Mouse (Mus musculus) c-Kit-positive CD71-negative TER-119-negative erythroid progenitor cells, embryonic 14.5 days (primary cell): ENCODE measurements around the gene Stard10.
A peak's percentile ranks its signal among the peaks of the same experiment; 100 is the strongest.

Experiments used
- DNase-seq: peaks from one replicate; pipeline ENCODE4 v3.0.0-alpha.2; 2013; ENCODE audit warnings: low read depth

Stard10 gene

DNA sequence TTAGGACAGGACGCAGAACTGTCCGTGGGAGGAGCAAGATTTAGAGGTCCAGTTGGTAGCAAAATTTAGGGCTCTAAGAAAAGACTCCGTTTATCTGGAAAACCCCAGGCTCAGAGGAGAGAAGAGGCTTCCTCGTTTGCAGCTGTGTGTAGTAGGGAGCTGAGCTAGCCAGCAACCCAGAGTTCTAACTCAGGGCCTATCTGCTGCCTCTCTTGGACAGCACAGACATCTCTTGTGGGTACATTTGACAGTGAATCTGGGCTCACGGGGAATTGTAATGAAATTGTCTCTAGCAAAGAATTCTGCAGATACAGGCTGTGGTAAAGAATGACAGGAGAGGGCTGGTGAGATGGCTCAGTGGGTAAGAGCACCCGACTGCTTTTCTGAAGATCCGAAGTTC lies 14.2 kb upstream of the Stard10 start:
- DNase-seq: no peak

DNA sequence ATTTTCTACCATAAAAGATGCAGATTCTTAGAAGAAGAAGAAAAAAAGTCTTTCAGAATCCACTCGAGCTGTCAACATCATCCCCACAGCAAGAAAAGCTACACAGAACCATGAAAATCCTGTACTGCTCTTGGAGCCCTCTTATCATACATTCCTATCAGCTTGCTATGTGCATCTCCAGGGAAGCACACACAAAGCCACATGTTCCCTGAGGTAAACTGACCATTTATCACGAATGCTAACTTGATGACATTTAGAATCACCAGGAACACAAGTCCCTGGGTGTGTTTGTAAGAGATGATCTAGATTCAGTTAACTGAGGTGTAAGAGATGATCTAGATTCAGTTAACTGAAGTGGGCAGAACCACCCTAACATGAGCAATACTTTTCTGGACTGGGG lies 10.0 kb upstream of the Stard10 start:
- no peak for DNase-seq

DNA sequence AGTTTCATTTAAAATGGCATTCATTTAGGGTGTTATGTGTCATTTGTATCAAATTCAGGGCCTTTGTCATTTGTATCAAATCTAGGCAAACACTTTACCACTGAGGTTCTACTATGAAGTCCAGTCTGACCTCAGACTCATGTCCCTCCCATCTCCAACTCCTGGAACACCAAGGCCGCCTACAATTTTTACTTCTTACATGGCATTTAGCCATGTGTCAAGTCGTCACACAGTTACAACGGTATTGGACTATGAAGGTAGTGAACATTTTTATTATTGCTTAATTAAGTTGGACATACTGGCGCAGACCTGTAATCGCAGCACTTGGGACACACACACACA lies 6.9 kb upstream of the Stard10 start:
- no peak for DNase-seq

- peak; percentile 98 for DNase-seq
These were observed 6.4 kb upstream of the Stard10 start for GRCm38 (mm10) chr7:101310327-101311028.

GRCm38 (mm10) chr7:101311061-101311460 lies 5.8 kb upstream of the Stard10 start:
- DNase-seq: no peak

- no peak for DNase-seq
These were observed 3.9 kb upstream of the Stard10 start for GRCm38 (mm10) chr7:101313033-101313432.

GRCm38 (mm10) chr7:101314396-101314795 lies 2.5 kb upstream of the Stard10 start:
- DNase-seq: no peak

GRCm38 (mm10) chr7:101315699-101316098 lies 1.2 kb upstream of the Stard10 start:
- DNase-seq: no peak

DNA sequence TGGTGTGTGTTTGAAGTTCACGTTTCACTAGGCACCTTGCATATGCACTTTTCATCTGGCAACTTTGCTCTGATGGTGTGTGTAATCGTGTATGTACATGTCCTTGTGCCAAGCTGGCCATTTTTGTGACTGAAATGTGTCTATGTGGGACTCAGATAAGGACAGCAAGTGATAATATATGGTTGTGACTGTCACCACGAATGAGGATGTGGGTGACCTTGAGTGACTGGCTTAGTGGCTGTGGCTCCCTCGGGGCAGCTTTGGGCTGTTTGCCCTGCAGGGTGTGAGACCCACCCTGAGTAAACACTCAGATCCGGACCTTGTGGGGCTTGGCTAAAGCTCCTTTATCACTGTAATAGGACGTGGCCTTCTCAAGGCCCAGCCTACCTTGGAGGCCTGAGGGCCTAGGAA lies 290 bp upstream of the Stard10 start:
- no peak for DNase-seq

DNA sequence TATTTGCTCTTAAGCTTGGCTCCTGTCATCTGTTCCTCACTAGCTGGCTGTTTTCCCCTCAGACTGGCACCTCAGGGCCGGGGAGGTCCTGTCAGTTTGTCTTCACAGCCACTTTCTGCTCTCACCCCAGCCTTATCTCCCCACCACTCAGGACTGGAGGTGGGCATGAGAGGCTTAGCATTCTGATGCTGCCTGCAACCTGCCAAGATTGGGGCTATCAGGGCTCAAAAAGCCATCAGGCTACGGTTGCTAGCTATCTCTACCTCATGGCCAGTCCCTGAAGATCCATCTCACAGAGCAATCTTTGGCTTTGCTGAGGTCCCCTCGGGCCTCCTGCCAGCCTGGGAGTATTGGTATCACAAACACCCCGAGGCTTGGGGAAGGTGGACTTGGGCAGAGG lies 2.0 kb downstream of the Stard10 start:
- no peak for DNase-seq

DNA sequence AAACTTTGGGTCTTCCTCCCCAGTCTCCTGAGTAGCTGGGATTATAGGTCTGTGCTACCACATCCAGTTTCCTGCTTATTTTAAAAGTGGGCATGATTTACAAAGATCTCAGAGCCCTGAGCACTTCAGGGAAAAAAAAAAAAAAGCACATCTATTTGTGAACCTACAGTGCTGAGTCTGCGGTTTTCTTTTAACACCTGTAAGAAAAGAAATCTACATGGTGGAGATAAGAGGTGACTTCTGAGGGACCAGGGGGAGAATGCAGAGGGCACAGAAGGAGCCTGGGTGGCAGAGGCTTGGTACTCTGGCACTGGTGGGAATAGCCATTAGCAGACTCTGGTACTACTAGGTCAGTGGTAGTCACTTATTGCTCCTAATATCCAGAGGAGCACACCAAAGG lies 2.9 kb downstream of the Stard10 start:
- DNase-seq: no peak

DNA sequence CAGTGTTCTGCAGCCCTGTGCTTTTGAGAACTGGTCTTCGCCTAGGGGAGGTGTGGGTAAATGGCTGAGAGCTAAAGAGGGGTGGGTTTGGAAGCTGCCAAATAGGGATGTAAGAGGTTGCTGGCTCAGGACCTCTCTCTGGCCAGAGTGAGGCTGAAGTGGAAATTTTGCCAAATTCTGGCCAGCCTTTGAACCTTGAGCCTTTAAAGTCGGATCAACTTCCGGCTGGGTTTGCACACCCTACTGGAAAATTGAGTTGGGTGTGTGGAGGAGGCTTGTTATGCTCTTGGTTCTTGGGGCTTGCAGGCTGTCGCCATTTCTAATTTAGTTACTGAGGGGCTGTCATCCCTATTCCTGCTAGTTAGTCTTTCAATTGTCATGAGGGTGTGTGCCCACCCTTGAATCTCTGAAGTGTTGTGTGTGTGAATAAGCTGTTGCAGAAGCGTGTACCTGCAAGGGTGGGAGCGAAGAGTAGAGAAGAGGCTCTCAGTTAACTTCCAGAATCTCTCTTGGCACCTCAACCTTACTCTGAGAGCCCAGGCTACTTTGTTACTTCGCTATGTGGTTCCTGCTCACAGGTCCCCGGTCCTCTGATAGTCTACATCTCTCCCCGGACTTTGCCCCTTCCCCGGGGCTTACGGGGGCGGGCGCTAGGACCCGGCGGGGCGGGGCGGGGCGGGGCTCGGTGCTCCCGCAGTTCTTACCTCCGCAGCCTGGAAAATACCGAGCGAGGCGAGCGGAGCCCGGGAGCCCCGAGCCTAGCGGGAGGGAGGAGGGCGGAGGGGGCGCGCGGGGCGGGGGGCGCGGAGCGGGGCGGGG lies 3.7 kb downstream of the Stard10 start:
- no peak for DNase-seq

GRCm38 (mm10) chr7:101321218-101321827 lies 4.4 kb downstream of the Stard10 start:
- DNase-seq: no peak

- DNase-seq: no peak
These were observed 6.3 kb downstream of the Stard10 start for GRCm38 (mm10) chr7:101323141-101323594.

DNA sequence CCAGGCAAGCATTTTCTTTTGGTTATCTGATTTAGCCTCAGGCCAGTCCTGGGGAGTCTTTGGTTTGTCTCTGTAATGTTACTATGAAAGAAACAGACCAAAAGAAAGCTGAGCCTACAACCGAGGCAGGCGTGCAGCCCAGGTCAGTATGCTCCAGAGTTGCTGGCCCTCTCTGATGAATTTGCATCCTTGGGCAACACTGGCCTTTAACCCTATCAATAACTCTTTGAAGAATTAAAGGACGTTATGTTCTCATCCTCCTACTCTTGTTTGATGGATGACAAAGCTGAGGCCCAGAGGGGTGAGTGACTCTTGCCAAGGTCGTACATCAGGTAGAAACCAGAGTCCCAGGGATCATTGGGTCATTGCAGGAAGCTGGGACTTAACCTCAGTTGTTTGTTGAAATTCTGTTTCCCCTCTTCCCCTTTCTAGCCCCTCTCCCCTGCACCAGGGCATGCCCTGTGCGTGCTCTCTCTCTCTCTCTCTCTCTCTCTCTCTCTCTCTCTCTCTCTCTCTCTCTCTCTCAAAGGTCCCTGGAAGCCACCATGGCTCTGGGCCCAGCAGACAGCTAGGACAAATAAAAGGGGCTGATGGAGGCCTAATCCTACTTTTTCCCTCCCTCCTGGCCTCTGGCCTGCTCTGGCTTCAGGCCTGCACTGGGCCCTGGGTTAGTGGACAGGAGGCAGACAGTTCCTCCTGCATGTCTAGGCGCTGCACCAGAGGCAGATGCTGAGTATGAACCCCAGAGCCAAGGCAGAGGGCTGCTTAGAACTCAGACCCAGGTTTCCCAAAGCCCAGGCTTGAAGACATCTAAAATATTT lies 7.5 kb downstream of the Stard10 start:
- DNase-seq: no peak

DNA sequence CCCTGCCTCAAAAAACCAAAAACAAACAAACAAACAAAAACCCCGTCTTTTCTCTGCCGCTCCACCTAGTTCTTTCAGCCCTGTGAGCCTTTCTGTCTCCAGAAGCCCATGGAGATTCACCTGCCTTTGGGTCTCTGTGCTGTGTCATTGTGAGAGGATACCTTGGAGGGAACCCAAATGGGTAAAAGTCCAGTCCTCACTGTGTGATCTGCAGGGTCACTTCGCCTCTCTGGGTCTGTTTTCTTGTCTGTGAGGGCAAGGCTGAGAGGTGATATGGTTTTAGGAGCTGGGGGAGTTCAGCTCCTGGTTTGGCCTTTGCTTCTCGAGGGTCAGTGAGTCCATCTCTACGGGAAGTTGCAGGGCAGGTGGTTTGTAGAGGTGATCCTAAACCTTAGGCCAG lies 9.1 kb downstream of the Stard10 start:
- DNase-seq: no peak

DNA sequence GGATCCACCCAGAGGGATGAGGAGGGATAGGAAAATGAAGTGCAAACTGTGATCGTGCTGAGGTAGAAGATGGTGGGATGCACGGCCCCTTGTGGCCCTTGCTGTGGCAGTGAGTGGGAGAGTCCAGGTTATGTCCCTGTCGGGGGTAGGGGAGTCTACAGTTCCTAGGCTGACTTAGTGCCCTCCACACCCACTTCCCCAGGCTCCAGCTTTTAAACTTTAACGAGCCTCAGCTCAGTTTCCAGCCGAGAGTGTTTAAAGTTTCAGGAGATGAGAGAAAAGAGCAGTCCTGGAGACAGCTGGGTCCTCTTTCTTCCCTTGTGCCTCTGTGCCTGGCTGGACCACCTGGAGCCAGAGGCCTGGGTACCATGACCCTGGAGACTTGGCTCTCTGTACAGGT lies 10.4 kb downstream of the Stard10 start:
- no peak for DNase-seq

GRCm38 (mm10) chr7:101327786-101328185 lies 10.9 kb downstream of the Stard10 start:
- no peak for DNase-seq

GRCm38 (mm10) chr7:101328621-101329158 lies 11.8 kb downstream of the Stard10 start:
- no peak for DNase-seq

- no peak for DNase-seq
These were observed 12.7 kb downstream of the Stard10 start for GRCm38 (mm10) chr7:101329606-101330005.

DNA sequence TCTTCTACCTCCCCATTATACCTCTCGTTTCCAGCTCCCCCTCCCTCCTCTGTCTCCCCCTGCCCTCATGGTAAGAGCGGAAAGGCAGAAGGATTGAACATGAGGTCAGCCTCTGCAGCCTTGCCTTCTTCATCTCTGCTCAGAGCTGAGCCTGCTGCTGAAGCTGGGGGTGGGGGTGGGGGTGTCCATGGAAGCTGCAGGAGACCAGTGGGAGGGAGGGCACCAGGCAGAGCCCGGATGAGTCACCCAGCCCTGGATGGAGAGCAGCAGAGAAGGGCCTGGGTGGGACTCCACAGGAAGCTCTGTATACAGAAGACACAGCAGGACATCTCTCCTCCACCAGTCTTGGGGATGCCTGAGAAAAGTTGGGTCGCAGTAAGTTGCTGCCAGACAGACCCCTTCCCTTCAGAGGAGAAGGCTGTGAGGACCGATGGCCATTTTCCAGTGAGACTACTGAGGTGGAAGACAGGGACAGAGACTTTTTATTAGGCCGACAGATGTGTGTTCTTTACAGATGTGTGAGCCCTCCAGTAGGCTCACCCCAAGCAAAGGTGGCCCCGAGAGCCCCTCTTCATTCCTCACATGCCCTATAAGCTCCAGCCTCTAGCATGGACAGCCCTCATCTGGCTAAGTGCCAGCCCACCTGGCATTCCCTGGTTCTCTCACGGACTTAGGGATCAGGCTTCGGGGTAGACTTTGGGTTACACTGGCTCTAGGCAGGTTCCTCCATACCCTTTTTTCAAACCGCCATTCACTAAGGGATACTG lies 13.4 kb downstream of the Stard10 start:
- no peak for DNase-seq
